Mouse (Mus musculus) cerebellum, adult 2 months (tissue): ENCODE measurements around the gene Mtmr14. TPM values are rescaled to one million over a fixed set of nuclear protein-coding genes. Genes with fewer than 3 reads are reported as not detected.

Experiments
- DNase-seq, 2 experiments: peaks; one replicate each; pipeline ENCODE4 v3.0.0; 2021
- H3K27ac ChIP-seq: fragments of 200-500 bp; 2 replicates; pipeline ENCODE4 v1.5.1; 2012; ENCODE audit warnings: low read length, control low read depth, inconsistent platforms; ENCODE audit not compliant: insufficient read depth
- H3K27me3 ChIP-seq: fragments of 200-500 bp; 2 replicates; pipeline ENCODE4 v1.6.1; 2012; ENCODE audit warnings: inconsistent platforms, mild to moderate bottlenecking, low read length, moderate library complexity; ENCODE audit not compliant: control insufficient read depth, insufficient read depth
- H3K4me1 ChIP-seq: fragments of 200-500 bp; 2 replicates; pipeline ENCODE4 v1.6.1; 2011; ENCODE audit warnings: low read length; ENCODE audit not compliant: control insufficient read depth, insufficient read depth
- H3K4me3 ChIP-seq: fragments of 200-500 bp; replicated peaks from 2 replicates; pipeline ENCODE3; 2011; ENCODE audit warnings: mild to moderate bottlenecking, low read depth, low read length, control low read depth; ENCODE audit not compliant: insufficient read depth
- CTCF ChIP-seq: fragments of 200-500 bp; IDR thresholded peaks from 2 replicates; pipeline ENCODE4 v1.5.1; 2011; ENCODE audit warnings: low read depth, mild to moderate bottlenecking, control low read depth, low read length, moderate library complexity, borderline replicate concordance; ENCODE audit not compliant: insufficient read depth
- POLR2A ChIP-seq: fragments of 200-500 bp; IDR thresholded peaks from 2 replicates; pipeline ENCODE4 v1.6.1; 2011; ENCODE audit warnings: low read length, control low read depth, borderline replicate concordance; ENCODE audit not compliant: insufficient read depth
- WGBS: fragments of 180-500 bp; shearing (Covaris S2); methylation state at CpG from one replicate; pipeline ENCODE4 v1.1.7; 2018; 5-methylcytosine and 5-hydroxymethylcytosine counted together
- polyA plus RNA-seq: library from polyadenylated mRNA; depleted of rRNA; stranded (reverse); fragments of >200 nt; gene quantifications from 2 replicates; pipeline ENCODE4 v1.2.3, GENCODE M21; 2012

Gene Mtmr14
- polyA plus RNA-seq, 1 experiment = 24.2 TPM

DNA sequence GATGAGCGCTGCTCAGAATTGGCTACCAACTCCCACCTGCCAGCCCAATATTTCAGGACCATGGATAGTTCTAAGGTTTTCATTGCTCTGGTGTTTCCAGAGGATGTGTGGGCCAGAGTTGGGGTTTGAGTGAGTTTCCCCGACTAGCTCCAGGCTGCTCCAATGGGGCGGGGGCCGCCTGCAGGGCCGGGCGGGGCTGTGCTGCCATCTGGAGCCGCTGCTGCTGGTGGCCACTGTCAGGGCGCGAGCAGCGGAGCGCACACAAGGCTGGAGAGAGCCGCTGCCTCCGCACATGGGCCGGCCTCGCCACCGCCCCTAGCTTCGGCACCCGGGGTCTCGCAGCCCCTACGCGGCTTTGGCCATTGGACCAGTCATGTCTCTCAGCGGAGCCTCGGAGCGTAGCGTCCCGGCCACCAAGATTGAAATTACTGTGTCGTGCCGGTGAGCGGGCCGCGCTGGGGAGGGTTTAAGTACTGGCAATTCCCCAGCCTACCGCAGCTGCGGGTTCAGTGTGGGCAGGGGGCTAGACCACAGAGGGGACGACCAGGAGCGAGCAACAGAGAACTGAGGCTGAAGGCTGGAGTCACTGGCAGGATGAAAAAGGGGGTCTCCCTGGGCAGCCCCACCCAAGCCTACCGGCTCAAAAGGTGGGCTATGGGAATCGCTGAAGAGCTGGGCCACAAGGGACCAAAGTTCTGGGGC lies 44.6 kb downstream of the Mtmr14 start, which contains the start of gene Cpne9:
Gene Cpne9 (plus strand): TSS at position 207 of the 702 bp plus-strand sequence.
- WGBS = under 1% methylated on average over 37 of the region's 37 CpGs
- peak within 1 kb of the TSS; percentile 60 for H3K4me3 ChIP-seq
- DNase-seq = peak; percentile 64 to 65
- no peaks in the 10 kb centered on the region for H3K4me1 ChIP-seq
- no peaks in the 10 kb centered on the region for H3K27me3 ChIP-seq
- TF ChIP-seq POLR2A = 0 out of 2 replicates have a peak, but pooled peaks have one; percentile 25
- TF ChIP-seq CTCF = no peak
- 0 out of 2 replicates have a peak within 1 kb of the TSS, but pooled peaks have one; percentile 14 for H3K27ac ChIP-seq

GRCm38 (mm10) chr6:113282969-113283368 lies 45.3 kb downstream of the Mtmr14 start:
- H3K27ac ChIP-seq = no peak overlapping the region
- peak overlapping the region; percentile 60 for H3K4me3 ChIP-seq
- no peaks in the 10 kb centered on the region for H3K4me1 ChIP-seq
- DNase-seq = peak; percentile 42 to 57
- no peak for TF ChIP-seq CTCF
- 0 out of 2 replicates have a peak, but pooled peaks have one; percentile 4 for TF ChIP-seq POLR2A
- no peaks in the 10 kb centered on the region for H3K27me3 ChIP-seq
- WGBS = under 1% methylated on average over 22 of the region's 22 CpGs

- H3K27ac ChIP-seq = no peak overlapping the region
- H3K4me3 ChIP-seq = peak overlapping the region; percentile 60
- WGBS = 37% methylated on average over 6 of the region's 6 CpGs
- H3K27me3 ChIP-seq = no peaks in the 10 kb centered on the region
- no peaks in the 10 kb centered on the region for H3K4me1 ChIP-seq
- peak; percentile 35 to 49 for DNase-seq
- no peak for TF ChIP-seq POLR2A
- no peak for TF ChIP-seq CTCF
Measured at GRCm38 (mm10) chr6:113283500-113283899, 45.9 kb downstream of the Mtmr14 start.

DNA sequence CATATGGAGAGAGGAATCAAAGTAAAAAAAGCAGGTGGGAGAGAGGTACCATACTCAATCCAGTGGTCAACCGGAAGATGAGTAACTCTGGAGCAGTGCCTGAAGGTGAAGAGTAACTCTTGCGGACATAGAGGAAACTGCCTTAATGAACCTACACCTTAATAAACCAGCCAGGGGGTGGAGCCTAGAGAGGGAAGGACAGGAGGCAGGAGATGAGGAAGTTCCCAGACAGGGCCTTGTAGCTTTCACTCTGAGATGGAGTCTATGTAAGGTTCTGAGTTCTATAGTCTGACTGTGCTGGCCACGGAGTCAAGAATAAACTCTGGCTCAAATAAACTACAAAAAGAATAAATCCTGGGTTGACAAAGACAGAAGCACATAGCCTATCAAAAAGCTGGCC lies 47.3 kb downstream of the Mtmr14 start:
- WGBS = 87% methylated on average over 3 of the region's 3 CpGs
- no peaks in the 10 kb centered on the region for H3K4me1 ChIP-seq
- no peak overlapping the region for H3K4me3 ChIP-seq
- no peak overlapping the region for H3K27ac ChIP-seq
- H3K27me3 ChIP-seq = no peaks in the 10 kb centered on the region
- no peak for TF ChIP-seq POLR2A
- no peak for TF ChIP-seq CTCF
- DNase-seq = no peak

GRCm38 (mm10) chr6:113286316-113286715 lies 48.7 kb downstream of the Mtmr14 start:
- H3K4me3 ChIP-seq = no peak overlapping the region
- TF ChIP-seq POLR2A (no peak), CTCF (no peak)
- H3K4me1 ChIP-seq = no peaks in the 10 kb centered on the region
- no peaks in the 10 kb centered on the region for H3K27me3 ChIP-seq
- no peak for DNase-seq
- H3K27ac ChIP-seq = no peak overlapping the region
- WGBS = 58% methylated on average over 1 of the region's 1 CpGs

- no peak for TF ChIP-seq POLR2A
- no peak for TF ChIP-seq CTCF
- no peak for DNase-seq
- H3K27ac ChIP-seq = no peak overlapping the region
Measured at GRCm38 (mm10) chr6:113287236-113287635, 49.6 kb downstream of the Mtmr14 start.

DNA sequence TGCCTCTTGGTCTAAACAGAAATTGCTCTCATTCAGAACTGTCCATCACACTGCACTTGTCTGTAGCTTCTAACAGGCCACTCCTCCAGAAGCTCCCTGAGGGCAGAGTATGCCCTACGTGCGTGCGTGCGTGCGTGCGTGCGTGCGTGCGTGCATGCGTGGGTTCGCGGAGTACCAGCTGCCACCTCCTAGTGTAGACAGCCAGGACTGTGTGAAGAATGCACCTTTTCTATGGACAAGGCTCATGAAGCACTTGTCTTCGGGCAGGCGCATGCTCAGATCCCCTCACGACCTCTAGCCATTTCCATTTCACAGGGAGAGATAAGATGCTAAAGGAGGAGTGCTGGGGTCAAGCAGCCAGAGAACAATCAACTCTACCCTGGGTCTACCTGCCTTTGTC lies 51.7 kb downstream of the Mtmr14 start:
- TF ChIP-seq CTCF = no peak
- TF ChIP-seq POLR2A = no peak
- H3K27ac ChIP-seq = no peak overlapping the region
- H3K4me1 ChIP-seq = no peaks in the 10 kb centered on the region
- no peaks in the 10 kb centered on the region for H3K27me3 ChIP-seq
- H3K4me3 ChIP-seq = no peak overlapping the region
- WGBS = 90% methylated on average over 15 of the region's 15 CpGs
- DNase-seq = no peak

More at GRCm38 (mm10) chr6:113287236-113287635, 49.6 kb downstream of the Mtmr14 start:
- Histone ChIP-seq H3K4me3 (no peak overlapping the region), H3K27me3 (no peaks in the 10 kb centered on the region), H3K4me1 (no peaks in the 10 kb centered on the region)
- WGBS = 66% methylated on average over 4 of the region's 4 CpGs

- TF ChIP-seq CTCF (no peak), POLR2A (no peak)
- H3K4me3 ChIP-seq = no peak overlapping the region
- WGBS = 62% methylated on average over 6 of the region's 6 CpGs
- DNase-seq = no peak
- H3K4me1 ChIP-seq = no peaks in the 10 kb centered on the region
- no peak overlapping the region for H3K27ac ChIP-seq
- H3K27me3 ChIP-seq = no peaks in the 10 kb centered on the region
Measured at GRCm38 (mm10) chr6:113290346-113290745, 52.7 kb downstream of the Mtmr14 start.
